Mouse (Mus musculus): ENCODE results near the gene Susd4. TPM values are rescaled to one million over a fixed set of nuclear protein-coding genes. Genes with fewer than 3 reads are reported as not detected.

The Susd4 gene
- total and polyA plus RNA-seq, 3 experiments = not detected

DNA sequence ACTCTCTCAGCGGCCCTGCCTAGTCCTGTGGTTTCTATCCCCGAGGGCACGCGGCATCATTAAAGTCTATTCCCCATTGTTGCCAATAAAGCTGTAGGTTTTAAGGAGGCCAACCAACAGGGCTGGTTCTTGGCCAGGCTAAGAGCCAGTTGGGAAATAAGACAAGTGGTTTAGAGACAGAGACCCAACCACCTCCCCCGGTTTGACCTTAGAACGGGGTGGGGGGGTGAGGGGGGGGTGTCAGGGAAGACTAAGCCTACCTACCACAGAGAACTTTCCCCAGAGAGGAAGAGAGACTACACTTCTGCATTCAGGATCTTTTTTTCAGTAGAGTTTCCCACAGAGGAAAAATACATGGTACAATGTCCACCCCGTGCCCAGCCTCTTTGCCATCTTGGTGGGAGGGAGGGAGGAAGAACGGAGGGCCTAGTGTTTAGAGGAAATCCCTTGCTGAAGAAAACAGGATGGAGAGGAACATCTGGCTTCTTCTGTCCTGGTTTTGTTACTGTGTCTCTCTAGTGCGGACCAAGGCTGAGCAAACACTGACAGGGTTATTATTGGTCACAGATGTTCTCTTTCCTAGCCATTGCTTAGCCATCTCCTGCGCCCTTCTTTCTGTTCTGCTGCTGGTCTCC is 173.9 kb downstream of the Susd4 start:
- H3K4me3 ChIP-seq (ENCODE audit: low read depth, low read length) = no peak overlapping the region

DNA sequence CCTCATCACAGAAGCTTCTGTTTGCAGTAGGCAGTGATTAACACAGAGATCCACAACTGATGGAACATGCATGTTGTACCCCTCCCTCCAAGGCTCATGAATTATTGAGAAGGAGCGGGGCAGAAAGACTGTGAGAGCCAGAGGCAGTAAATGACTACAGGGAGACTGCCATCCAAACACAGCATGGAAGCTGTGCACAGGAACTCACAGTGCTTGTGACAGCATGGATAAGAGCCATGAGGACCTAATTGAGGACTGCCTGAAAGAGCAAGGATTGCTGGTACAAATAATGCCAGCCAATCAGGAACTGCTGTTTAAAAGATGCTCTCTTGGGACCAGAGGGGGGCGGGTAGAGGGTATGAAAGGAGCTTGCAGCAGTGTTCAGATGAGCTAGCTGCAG is 178.3 kb downstream of the Susd4 start:
- no peak overlapping the region for H3K4me3 ChIP-seq (ENCODE audit: low read depth, low read length)
- H3K27me3 ChIP-seq (ENCODE audit: insufficient read depth, low read length) = no peaks in the 10 kb centered on the region
- no peaks in the 10 kb centered on the region for H3K4me1 ChIP-seq (ENCODE audit: insufficient read depth, low read depth, low read length)
- TF ChIP-seq POLR2AphosphoS5 (IDR thresholded peaks at IDR 0.05; ENCODE audit: insufficient replicate concordance, low read depth, low read length) = no peak
- no peaks in the 10 kb centered on the region for H3K36me3 ChIP-seq (replicated peaks)
- peaks cover 43% of the 10 kb centered on the region for H3K9me3 ChIP-seq (replicated peaks)
- no peak for ATAC-seq (ENCODE audit: extremely low read depth, insufficient number of reproducible peaks, low FRiP score, poor library complexity, severe bottlenecking)
- no peak for DNase-seq (ENCODE audit: low spot score)

More for the DNA sequence above, 173.9 kb downstream of the Susd4 start:
- Histone ChIP-seq H3K4me1 (ENCODE audit: insufficient read depth, low read depth, low read length) (no peaks in the 10 kb centered on the region), H3K9me3 (replicated peaks) (peaks cover 27% of the 10 kb centered on the region), H3K36me3 (replicated peaks) (no peaks in the 10 kb centered on the region), H3K27me3 (ENCODE audit: insufficient read depth, low read length) (no peaks in the 10 kb centered on the region)
- TF ChIP-seq GATA1 (IDR thresholded peaks at IDR 0.05; ENCODE audit: borderline replicate concordance, low read length) (no peak), GATA2 (IDR thresholded peaks at IDR 0.05; ENCODE audit: borderline replicate concordance, low read depth, low read length) (no peak), TAL1 (conservative IDR thresholded peaks at IDR 0.05; ENCODE audit: low read depth, low read length) (no peak), CTCF (IDR thresholded peaks at IDR 0.05; ENCODE audit: low read depth, low read length) (no peak), POLR2AphosphoS5 (IDR thresholded peaks at IDR 0.05; ENCODE audit: insufficient replicate concordance, low read depth, low read length) (no peak)
- ATAC-seq (ENCODE audit: extremely low read depth, insufficient number of reproducible peaks, low FRiP score, poor library complexity, severe bottlenecking) (no peak), DNase-seq (ENCODE audit: low spot score) (no peak)

- Histone ChIP-seq H3K4me3 (ENCODE audit: low read depth, low read length) (no peak overlapping the region), H3K27me3 (ENCODE audit: insufficient read depth, low read length) (no peaks in the 10 kb centered on the region), H3K4me1 (ENCODE audit: insufficient read depth, low read depth, low read length) (no peaks in the 10 kb centered on the region), H3K9me3 (replicated peaks) (peaks cover 51% of the 10 kb centered on the region), H3K36me3 (replicated peaks) (no peaks in the 10 kb centered on the region)
- no peak for TF ChIP-seq CTCF (IDR thresholded peaks at IDR 0.05; ENCODE audit: low read depth, low read length)
- TF ChIP-seq POLR2AphosphoS5 (IDR thresholded peaks at IDR 0.05; ENCODE audit: insufficient replicate concordance, low read depth, low read length) = no peak
- TF ChIP-seq TAL1 (conservative IDR thresholded peaks at IDR 0.05; ENCODE audit: low read depth, low read length) = no peak
- no peak for TF ChIP-seq GATA1 (IDR thresholded peaks at IDR 0.05; ENCODE audit: borderline replicate concordance, low read length)
- TF ChIP-seq GATA2 (IDR thresholded peaks at IDR 0.05; ENCODE audit: borderline replicate concordance, low read depth, low read length) = no peak
- ATAC-seq (ENCODE audit: extremely low read depth, insufficient number of reproducible peaks, low FRiP score, poor library complexity, severe bottlenecking) = no peak
- no peak for DNase-seq (ENCODE audit: low spot score)
Measured at GRCm38 (mm10) chr1:182943911-182944310, 180.3 kb downstream of the Susd4 start.

DNA sequence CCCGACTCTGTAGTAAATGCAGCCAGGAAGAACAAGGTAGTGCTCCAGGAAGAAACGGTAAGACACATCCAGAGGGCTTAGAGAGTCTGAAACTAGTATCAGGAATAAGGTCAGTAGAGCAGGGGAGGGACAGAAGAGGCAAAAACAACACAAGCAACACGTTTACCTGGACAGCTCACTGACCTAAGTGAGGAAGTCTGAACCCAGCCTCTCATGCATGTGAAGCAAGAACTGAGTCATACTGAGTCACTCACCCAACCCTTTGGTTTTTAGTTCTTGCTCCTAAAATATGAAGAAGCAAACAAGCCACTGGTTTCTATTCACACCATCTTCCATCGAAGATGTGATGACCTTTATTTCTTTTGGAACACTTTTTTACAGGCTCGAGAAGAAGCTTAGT is 181.0 kb downstream of the Susd4 start:
- Histone ChIP-seq H3K4me1 (ENCODE audit: insufficient read depth, low read depth, low read length) (no peaks in the 10 kb centered on the region), H3K4me3 (ENCODE audit: low read depth, low read length) (no peak overlapping the region), H3K36me3 (replicated peaks) (no peaks in the 10 kb centered on the region), H3K9me3 (replicated peaks) (peaks cover 53% of the 10 kb centered on the region), H3K27me3 (ENCODE audit: insufficient read depth, low read length) (no peaks in the 10 kb centered on the region)
- DNase-seq (ENCODE audit: low spot score) (no peak), ATAC-seq (ENCODE audit: extremely low read depth, insufficient number of reproducible peaks, low FRiP score, poor library complexity, severe bottlenecking) (no peak)
- no peak for TF ChIP-seq POLR2AphosphoS5 (IDR thresholded peaks at IDR 0.05; ENCODE audit: insufficient replicate concordance, low read depth, low read length)
- no peak for TF ChIP-seq GATA2 (IDR thresholded peaks at IDR 0.05; ENCODE audit: borderline replicate concordance, low read depth, low read length)
- no peak for TF ChIP-seq TAL1 (conservative IDR thresholded peaks at IDR 0.05; ENCODE audit: low read depth, low read length)
- no peak for TF ChIP-seq CTCF (IDR thresholded peaks at IDR 0.05; ENCODE audit: low read depth, low read length)
- TF ChIP-seq GATA1 (IDR thresholded peaks at IDR 0.05; ENCODE audit: borderline replicate concordance, low read length) = no peak

- no peaks in the 10 kb centered on the region for H3K27me3 ChIP-seq (ENCODE audit: insufficient read depth, low read length)
- no peaks in the 10 kb centered on the region for H3K4me1 ChIP-seq (ENCODE audit: insufficient read depth, low read depth, low read length)
- peaks cover 46% of the 10 kb centered on the region for H3K9me3 ChIP-seq (replicated peaks)
- no peak overlapping the region for H3K4me3 ChIP-seq (ENCODE audit: low read depth, low read length)
- TF ChIP-seq TAL1 (conservative IDR thresholded peaks at IDR 0.05; ENCODE audit: low read depth, low read length) (no peak), CTCF (IDR thresholded peaks at IDR 0.05; ENCODE audit: low read depth, low read length) (no peak), GATA2 (IDR thresholded peaks at IDR 0.05; ENCODE audit: borderline replicate concordance, low read depth, low read length) (no peak), GATA1 (IDR thresholded peaks at IDR 0.05; ENCODE audit: borderline replicate concordance, low read length) (no peak), POLR2AphosphoS5 (IDR thresholded peaks at IDR 0.05; ENCODE audit: insufficient replicate concordance, low read depth, low read length) (no peak)
- no peaks in the 10 kb centered on the region for H3K36me3 ChIP-seq (replicated peaks)
- DNase-seq (ENCODE audit: low spot score) (no peak), ATAC-seq (ENCODE audit: extremely low read depth, insufficient number of reproducible peaks, low FRiP score, poor library complexity, severe bottlenecking) (no peak)
Measured at GRCm38 (mm10) chr1:182945561-182945960, 181.9 kb downstream of the Susd4 start.

Other genes starting within 250 kb of the Susd4 start
- not detected in 2 replicates for gene Capn2, start 246.3 kb upstream of the Susd4 start, total RNA-seq (2014; fragmentation: Nextera tagmentation)
- 0.12 and 0.33 TPM in 2 replicates for gene Capn2, start 246.3 kb upstream of the Susd4 start, total RNA-seq (2017)
- not detected in 2 replicates for gene Capn2, start 246.3 kb upstream of the Susd4 start, polyA plus RNA-seq (2012)
- not detected in 2 replicates for gene Capn8, start 198.9 kb upstream of the Susd4 start, total RNA-seq (2014; fragmentation: Nextera tagmentation)
- not detected in 2 replicates for gene Capn8, start 198.9 kb upstream of the Susd4 start, total RNA-seq (2017)
- not detected in 2 replicates for gene Capn8, start 198.9 kb upstream of the Susd4 start, polyA plus RNA-seq (2012)
- not detected in 2 replicates for gene Ccdc185, start 14.7 kb upstream of the Susd4 start, total RNA-seq (2014; fragmentation: Nextera tagmentation)
- 0.11 and 0.12 TPM in 2 replicates for gene Ccdc185, start 14.7 kb upstream of the Susd4 start, total RNA-seq (2017)
- not detected in 2 replicates for gene Ccdc185, start 14.7 kb upstream of the Susd4 start, polyA plus RNA-seq (2012)
- not detected in 2 replicates for gene Tlr5, start 190.9 kb downstream of the Susd4 start, total RNA-seq (2014; fragmentation: Nextera tagmentation)
- gene Tlr5, start 190.9 kb downstream of the Susd4 start, total RNA-seq (2017) = 0.06 and 0.11 TPM in 2 replicates
- not detected in 2 replicates for gene Tlr5, start 190.9 kb downstream of the Susd4 start, polyA plus RNA-seq (2012)

All from G1E (cell line).